Mouse (Mus musculus) midbrain, embryonic 13.5 days (tissue): Measurements from ENCODE around the gene Ephb1. TPM values are rescaled to one million over a fixed set of nuclear protein-coding genes. Genes with fewer than 3 reads are reported as not detected.

ENCODE experiments used
- ATAC-seq: fragments of 200-750 bp; cut with Nextera tagmentation; 2 replicates; pipeline ENCODE4 v1.8.0; 2017; ENCODE audit warnings: mild to moderate bottlenecking, moderate TSS enrichment, moderate library complexity
- H3K27ac ChIP-seq: fragments of 300-500 bp; sonication (generic); 2 replicates; pipeline ENCODE4 v1.5.1; 2015; ENCODE audit warnings: inconsistent platforms, mild to moderate bottlenecking, moderate library complexity
- H3K27me3 ChIP-seq: fragments of 300-500 bp; sonication (generic); 2 replicates; pipeline ENCODE4 v1.6.1; 2015; ENCODE audit warnings: mild to moderate bottlenecking, inconsistent platforms
- H3K36me3 ChIP-seq: fragments of 300-500 bp; sonication (generic); 2 replicates; pipeline ENCODE4 v1.6.1; 2015; ENCODE audit warnings: mild to moderate bottlenecking, inconsistent platforms
- H3K4me1 ChIP-seq: fragments of 300-500 bp; sonication (generic); replicated peaks from 2 replicates; pipeline ENCODE4 v1.6.1; 2015; ENCODE audit warnings: inconsistent platforms
- H3K4me2 ChIP-seq: fragments of 300-500 bp; sonication (generic); replicated peaks from 2 replicates; pipeline ENCODE4 v1.6.1; 2015; ENCODE audit warnings: moderate library complexity, mild to moderate bottlenecking, inconsistent platforms
- H3K4me3 ChIP-seq: fragments of 300-500 bp; sonication (generic); replicated peaks from 2 replicates; pipeline ENCODE4 v1.5.1; 2015; ENCODE audit warnings: mild to moderate bottlenecking, inconsistent platforms
- H3K9ac ChIP-seq: fragments of 300-500 bp; sonication (generic); replicated peaks from 2 replicates; pipeline ENCODE4 v1.6.1; 2015; ENCODE audit warnings: mild to moderate bottlenecking, inconsistent platforms
- H3K9me3 ChIP-seq: fragments of 300-500 bp; sonication (generic); 2 replicates; pipeline ENCODE4 v1.6.1; 2016; ENCODE audit warnings: mild to moderate bottlenecking, inconsistent platforms
- WGBS: fragments of 180-500 bp; shearing (Covaris S2); methylation state at CpG from one replicate; pipeline ENCODE4 v1.1.7; 2015; 5-methylcytosine and 5-hydroxymethylcytosine counted together
- polyA plus RNA-seq: library from polyadenylated mRNA; unstranded; fragments of >200 nt; fragmentation: Nextera tagmentation; extraction: Ambion mirVana; gene quantifications from 2 replicates; pipeline ENCODE4 v1.2.1, GENCODE M21; 2015

Gene Ephb1
- polyA plus RNA-seq, 1 experiment from 2014 or later, result 66.2 TPM

DNA sequence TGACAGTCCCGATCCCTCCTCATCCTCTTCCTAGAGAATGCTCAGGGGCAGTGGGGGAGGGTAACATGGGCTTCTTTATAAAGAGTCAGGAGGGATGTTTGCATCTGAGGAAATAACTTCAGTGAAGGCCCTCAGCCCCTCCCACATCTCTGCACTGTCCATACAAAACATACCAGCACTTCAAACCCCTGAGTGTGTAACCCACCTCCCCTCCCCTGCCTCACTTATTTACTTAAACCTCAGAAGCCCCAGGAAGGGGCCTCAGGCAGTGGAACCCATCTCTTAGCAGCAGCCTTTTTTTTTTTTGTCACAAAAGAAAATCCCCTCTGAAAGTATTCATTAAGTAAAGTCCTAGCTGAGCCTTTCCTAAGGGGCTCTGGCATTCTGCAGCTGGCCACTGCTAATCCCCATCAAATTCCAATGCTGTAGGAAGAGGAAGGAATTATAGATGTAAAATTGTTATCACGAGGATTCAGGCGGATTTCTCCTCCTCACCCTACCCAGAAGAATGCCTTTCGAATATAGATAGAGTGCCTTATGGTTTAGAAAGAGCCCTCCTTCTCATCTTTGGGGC is 231.5 kb downstream of the Ephb1 start:
- H3K4me2 ChIP-seq, result no peak overlapping the region
- peaks cover 55% of the 10 kb centered on the region for H3K4me1 ChIP-seq
- H3K9me3 ChIP-seq, result no peaks in the 10 kb centered on the region
- no peaks in the 10 kb centered on the region for H3K36me3 ChIP-seq
- 7% methylated on average over 4 of the region's 4 CpGs for WGBS
- H3K9ac ChIP-seq, result no peak overlapping the region
- no peak overlapping the region for H3K4me3 ChIP-seq
- H3K27ac ChIP-seq, result peak overlapping the region; percentile 20
- H3K27me3 ChIP-seq, result peaks cover 4% of the 10 kb centered on the region; the same call in 1 of the 2 replicates
- ATAC-seq, result peak; percentile 76

DNA sequence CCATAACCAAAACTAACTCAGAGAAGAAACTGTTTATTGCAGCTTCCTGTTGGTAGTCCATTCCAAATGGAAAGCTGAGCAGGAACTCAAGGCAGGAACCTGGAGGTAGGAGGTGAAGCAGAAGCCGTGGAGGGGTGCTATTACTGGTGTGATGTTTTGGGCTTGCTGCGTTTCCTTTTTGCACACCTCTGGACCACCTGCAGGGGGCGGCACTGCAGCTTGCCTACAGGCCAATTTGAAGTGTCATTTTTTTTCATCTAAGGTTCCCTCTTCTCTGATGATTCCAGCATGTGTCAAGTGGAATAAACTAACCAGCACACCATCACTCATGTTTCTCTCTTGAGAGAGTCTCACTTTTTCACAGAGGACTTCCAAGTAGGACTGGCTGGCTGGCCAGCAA is 235.1 kb downstream of the Ephb1 start:
- H3K9ac ChIP-seq, result no peak overlapping the region
- 0 out of 2 replicates have a peak, but pooled peaks cover 4% of the 10 kb centered on the region for H3K27me3 ChIP-seq
- peaks cover 29% of the 10 kb centered on the region for H3K4me1 ChIP-seq
- no peak overlapping the region for H3K4me3 ChIP-seq
- H3K4me2 ChIP-seq, result no peak overlapping the region
- 93% methylated on average over 3 of the region's 3 CpGs for WGBS
- H3K9me3 ChIP-seq, result no peaks in the 10 kb centered on the region
- no peak overlapping the region for H3K27ac ChIP-seq
- ATAC-seq, result no peak
- no peaks in the 10 kb centered on the region for H3K36me3 ChIP-seq

DNA sequence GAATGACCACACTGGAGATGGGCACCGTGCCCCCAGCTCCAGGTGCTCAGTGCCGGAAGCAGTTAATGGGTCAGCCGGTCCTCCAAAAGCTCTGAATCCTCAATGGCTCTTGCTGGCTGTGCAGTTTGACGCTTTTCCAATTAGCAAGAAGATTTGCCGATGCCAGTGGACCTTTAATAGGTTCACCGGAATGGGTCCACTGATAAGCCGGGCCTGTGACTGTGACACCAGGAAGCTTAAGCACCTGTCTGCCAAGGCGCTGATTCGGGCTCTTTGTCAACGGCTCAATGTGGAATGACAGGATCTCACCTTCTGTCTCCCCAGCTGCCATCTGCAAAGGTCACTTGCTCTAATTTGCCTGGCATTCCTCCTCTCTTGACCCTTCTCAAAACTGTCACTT is 239.2 kb downstream of the Ephb1 start:
- Histone ChIP-seq H3K4me3 (no peak overlapping the region), H3K36me3 (no peaks in the 10 kb centered on the region), H3K27me3 (0 out of 2 replicates have a peak, but pooled peaks cover 4% of the 10 kb centered on the region), H3K27ac (no peak overlapping the region), H3K4me1 (0 out of 2 replicates have a peak, but pooled peaks cover 7% of the 10 kb centered on the region), H3K4me2 (no peak overlapping the region), H3K9me3 (no peaks in the 10 kb centered on the region), H3K9ac (no peak overlapping the region)
- 88% methylated on average over 10 of the region's 10 CpGs for WGBS
- no peak for ATAC-seq

DNA sequence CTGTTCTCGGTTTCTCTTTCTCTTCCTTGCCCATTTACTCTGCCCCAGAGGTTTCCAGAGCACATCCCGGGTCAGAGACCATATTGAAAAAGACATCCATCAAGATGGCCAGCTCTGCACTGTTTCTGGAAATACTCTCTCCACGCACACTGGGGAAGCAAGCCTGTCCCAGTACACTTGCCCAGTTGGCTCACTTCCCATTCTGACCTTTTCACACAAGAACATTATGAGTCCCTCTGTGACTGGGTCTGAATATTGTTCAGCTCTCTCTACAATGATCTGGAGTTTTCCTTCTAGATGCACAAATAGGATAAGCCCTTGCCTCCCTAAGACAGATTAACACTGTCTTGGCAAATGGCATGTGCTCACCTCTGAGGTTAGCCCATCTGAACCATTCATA is 243.0 kb downstream of the Ephb1 start:
- Histone ChIP-seq H3K27me3 (0 out of 2 replicates have a peak, but pooled peaks cover 4% of the 10 kb centered on the region), H3K4me3 (no peak overlapping the region), H3K27ac (peak overlapping the region; percentile 25; the same call in 1 of the 2 replicates), H3K9me3 (no peaks in the 10 kb centered on the region), H3K9ac (no peak overlapping the region), H3K36me3 (no peaks in the 10 kb centered on the region), H3K4me2 (no peak overlapping the region), H3K4me1 (peaks cover 29% of the 10 kb centered on the region)
- no peak for ATAC-seq
- WGBS, result 71% methylated on average over 3 of the region's 3 CpGs

DNA sequence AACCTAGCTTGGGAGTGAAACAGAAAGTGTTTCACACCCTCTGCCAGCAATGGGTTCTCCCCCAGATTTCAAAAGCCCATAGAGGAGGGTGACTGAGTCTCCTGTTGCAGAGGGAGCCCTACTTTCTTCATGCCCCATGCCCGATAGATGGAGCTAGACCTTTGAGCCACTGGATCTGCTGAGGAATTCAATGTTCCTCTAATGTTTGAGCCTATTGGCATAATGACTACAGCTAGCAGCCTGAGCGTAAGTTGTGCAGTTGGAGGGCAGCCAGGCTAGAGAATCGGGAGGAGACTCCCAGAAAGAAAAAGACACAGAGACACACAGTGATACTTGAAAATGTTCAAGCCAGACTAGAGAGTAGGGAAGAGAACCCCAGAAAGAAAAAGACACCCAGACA is 246.5 kb downstream of the Ephb1 start:
- Histone ChIP-seq H3K4me1 (peaks cover 29% of the 10 kb centered on the region), H3K9ac (no peak overlapping the region), H3K27me3 (no peaks in the 10 kb centered on the region), H3K4me2 (no peak overlapping the region), H3K9me3 (no peaks in the 10 kb centered on the region), H3K4me3 (no peak overlapping the region), H3K36me3 (peaks cover 4% of the 10 kb centered on the region; the same call in 1 of the 2 replicates), H3K27ac (peak overlapping the region; percentile 15; the same call in 1 of the 2 replicates)
- 56% methylated on average over 3 of the region's 3 CpGs for WGBS
- no peak for ATAC-seq

DNA sequence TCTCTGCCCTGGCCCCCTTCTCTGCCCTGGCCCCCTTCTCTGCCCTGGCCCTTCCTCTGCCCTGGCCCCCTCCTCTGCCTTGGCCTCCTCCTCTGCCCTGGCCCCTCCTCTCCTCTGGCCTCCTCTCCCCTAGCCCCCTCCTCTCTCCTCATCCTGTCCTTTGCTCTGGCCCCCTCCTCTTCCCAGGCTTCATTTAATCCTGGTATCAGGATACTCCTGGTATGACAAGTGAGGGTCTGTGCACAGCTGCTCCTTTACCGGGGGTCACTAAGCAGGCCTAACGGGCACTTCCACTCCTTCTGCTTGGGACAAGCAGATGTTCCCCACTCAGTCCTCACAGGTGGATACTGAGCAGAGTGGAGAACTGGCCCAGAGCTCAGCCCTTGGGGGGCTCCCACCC is 247.3 kb downstream of the Ephb1 start:
- H3K36me3 ChIP-seq, result peaks cover 4% of the 10 kb centered on the region; the same call in 1 of the 2 replicates
- no peaks in the 10 kb centered on the region for H3K9me3 ChIP-seq
- peak overlapping the region; percentile 39; the same call in 1 of the 2 replicates for H3K9ac ChIP-seq
- ATAC-seq, result peak; percentile 68
- H3K4me1 ChIP-seq, result peaks cover 29% of the 10 kb centered on the region
- H3K27me3 ChIP-seq, result no peaks in the 10 kb centered on the region
- 0 out of 2 replicates have a peak overlapping the region, but pooled peaks have one; percentile 15 for H3K27ac ChIP-seq
- H3K4me2 ChIP-seq, result no peak overlapping the region
- no peak overlapping the region for H3K4me3 ChIP-seq
- WGBS, result 27% methylated on average over 2 of the region's 2 CpGs

DNA sequence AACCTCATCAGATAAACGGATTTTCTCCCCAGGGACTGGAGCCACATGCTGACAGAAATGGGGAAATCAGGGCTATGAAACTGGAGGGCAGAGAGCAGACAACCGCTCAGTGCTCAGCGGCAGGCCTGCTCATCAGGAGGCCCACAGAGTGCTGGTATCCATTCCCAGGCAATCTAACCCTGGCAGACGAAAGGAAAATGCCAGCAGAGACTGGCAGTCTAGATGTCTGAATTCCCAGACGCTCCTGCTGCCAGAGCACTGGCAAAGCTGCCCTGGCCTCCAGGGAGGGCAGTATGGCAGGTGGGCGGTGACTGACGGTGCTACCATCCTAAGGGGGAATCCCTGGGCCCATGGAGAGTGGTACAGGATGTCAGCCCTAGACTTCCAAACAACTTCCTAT is 257.7 kb downstream of the Ephb1 start:
- ATAC-seq, result no peak
- Histone ChIP-seq H3K4me1 (peaks cover 12% of the 10 kb centered on the region), H3K9ac (no peak overlapping the region), H3K27me3 (no peaks in the 10 kb centered on the region), H3K9me3 (no peaks in the 10 kb centered on the region), H3K36me3 (no peaks in the 10 kb centered on the region), H3K4me3 (no peak overlapping the region), H3K4me2 (no peak overlapping the region), H3K27ac (no peak overlapping the region)
- 20% methylated on average over 7 of the region's 7 CpGs for WGBS

DNA sequence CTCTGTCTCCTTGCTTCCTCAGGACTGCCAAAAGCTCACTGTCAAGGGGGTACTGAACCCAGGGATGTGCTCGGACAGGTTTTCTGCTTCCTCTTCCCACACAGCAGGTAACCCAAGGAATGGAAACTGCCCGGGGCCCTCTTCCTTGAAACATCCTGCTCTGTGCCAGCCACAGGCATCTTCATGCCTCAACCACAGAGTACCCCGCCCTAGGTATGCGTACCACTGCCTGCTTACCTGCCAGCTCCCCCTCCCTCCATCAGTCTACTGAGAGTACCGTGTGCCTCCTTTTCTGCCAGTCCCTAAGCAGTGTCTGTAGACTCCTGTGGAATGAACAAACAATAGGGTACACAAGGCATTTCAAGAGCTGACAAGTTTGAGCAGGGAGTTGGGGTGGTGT is 265.9 kb downstream of the Ephb1 start:
- 87% methylated on average over 5 of the region's 5 CpGs for WGBS
- peaks cover 29% of the 10 kb centered on the region for H3K4me1 ChIP-seq
- no peak overlapping the region for H3K27ac ChIP-seq
- H3K4me3 ChIP-seq, result no peak overlapping the region
- no peaks in the 10 kb centered on the region for H3K27me3 ChIP-seq
- H3K4me2 ChIP-seq, result no peak overlapping the region
- no peaks in the 10 kb centered on the region for H3K9me3 ChIP-seq
- H3K9ac ChIP-seq, result no peak overlapping the region
- no peak for ATAC-seq
- H3K36me3 ChIP-seq, result no peaks in the 10 kb centered on the region

DNA sequence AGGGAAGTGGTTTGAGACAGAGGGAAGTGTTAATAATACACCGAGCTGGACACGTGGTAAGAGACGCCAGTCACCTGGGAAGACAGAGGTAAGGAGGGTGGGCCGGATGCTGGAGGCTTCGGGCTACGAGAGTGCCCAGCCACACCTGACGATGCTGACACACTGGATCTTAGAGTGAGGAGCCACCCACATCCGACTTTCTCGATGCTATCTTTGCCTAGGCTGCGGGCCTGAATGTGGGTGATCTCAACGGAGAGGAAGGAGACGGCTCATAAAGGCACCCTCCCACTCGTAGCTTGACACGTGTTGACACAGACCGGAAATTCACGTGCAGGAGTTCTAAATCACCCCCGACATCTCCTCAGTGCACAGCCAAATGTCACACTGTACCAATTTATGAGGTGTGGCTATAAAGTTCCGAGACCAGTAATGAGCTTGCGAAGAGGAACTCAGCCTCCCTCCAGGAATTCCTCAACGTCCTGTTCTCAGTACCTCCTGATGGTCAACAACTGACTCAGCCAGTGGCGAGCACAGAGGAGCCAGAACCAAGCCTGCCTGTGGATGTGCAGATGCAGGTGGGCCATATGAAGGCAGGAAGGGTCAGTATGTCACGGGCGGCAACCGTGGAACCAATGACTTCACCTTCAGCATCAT is 268.3 kb downstream of the Ephb1 start:
- Histone ChIP-seq H3K9me3 (no peaks in the 10 kb centered on the region), H3K36me3 (no peaks in the 10 kb centered on the region), H3K4me2 (no peak overlapping the region), H3K27me3 (no peaks in the 10 kb centered on the region), H3K27ac (no peak overlapping the region), H3K9ac (no peak overlapping the region), H3K4me1 (peaks cover 20% of the 10 kb centered on the region), H3K4me3 (no peak overlapping the region)
- 93% methylated on average over 24 of the region's 24 CpGs for WGBS
- no peak for ATAC-seq

DNA sequence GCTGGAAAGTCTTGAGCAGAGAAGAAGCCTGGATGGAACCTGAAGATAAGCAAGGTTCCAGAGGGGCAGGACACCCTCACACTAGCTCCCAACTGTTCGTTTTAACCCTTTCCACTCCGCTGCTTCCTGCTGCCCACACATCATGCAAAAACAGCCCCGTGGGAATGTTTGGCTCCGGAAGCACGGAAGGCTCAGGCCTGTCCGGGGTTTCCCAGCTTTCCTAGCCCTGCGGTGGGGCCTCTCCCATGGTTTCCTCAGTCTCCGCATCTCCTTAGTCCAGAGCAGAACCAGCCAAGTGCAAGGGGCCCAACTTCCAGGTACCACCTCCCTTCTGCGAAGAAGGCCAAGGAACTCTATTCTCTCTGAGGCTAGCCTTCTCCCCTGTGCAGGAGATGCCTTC is 269.0 kb downstream of the Ephb1 start:
- no peaks in the 10 kb centered on the region for H3K9me3 ChIP-seq
- WGBS, result 93% methylated on average over 9 of the region's 9 CpGs
- ATAC-seq, result no peak
- no peak overlapping the region for H3K9ac ChIP-seq
- no peak overlapping the region for H3K4me3 ChIP-seq
- H3K27me3 ChIP-seq, result no peaks in the 10 kb centered on the region
- H3K27ac ChIP-seq, result no peak overlapping the region
- peaks cover 16% of the 10 kb centered on the region; the same call in 1 of the 2 replicates for H3K4me1 ChIP-seq
- no peak overlapping the region for H3K4me2 ChIP-seq
- H3K36me3 ChIP-seq, result no peaks in the 10 kb centered on the region

DNA sequence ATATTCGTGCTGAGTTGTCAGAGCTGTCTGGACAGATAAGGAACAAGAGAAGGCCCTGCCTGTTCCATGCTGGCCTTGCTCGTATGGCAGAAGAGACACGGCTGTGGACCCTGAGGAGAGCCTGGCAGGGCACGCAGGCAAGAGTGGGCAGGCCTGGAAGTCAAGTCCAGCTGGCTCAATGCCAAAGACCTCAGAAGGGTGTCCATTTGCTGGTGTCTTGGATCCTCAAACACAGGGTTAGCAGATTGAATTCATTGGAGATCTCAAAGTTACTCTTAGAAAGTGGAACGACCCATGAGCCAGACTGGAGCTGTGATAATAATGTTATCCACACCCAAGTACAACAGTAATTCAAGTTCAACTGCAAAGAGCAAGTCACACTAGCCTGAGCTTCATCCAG is 273.6 kb downstream of the Ephb1 start:
- no peaks in the 10 kb centered on the region for H3K9me3 ChIP-seq
- H3K9ac ChIP-seq, result no peak overlapping the region
- WGBS, result 82% methylated on average over 5 of the region's 5 CpGs
- no peak overlapping the region for H3K4me3 ChIP-seq
- H3K36me3 ChIP-seq, result no peaks in the 10 kb centered on the region
- no peak for ATAC-seq
- H3K4me2 ChIP-seq, result no peak overlapping the region
- H3K27ac ChIP-seq, result no peak overlapping the region
- H3K4me1 ChIP-seq, result peaks cover 19% of the 10 kb centered on the region
- no peaks in the 10 kb centered on the region for H3K27me3 ChIP-seq

DNA sequence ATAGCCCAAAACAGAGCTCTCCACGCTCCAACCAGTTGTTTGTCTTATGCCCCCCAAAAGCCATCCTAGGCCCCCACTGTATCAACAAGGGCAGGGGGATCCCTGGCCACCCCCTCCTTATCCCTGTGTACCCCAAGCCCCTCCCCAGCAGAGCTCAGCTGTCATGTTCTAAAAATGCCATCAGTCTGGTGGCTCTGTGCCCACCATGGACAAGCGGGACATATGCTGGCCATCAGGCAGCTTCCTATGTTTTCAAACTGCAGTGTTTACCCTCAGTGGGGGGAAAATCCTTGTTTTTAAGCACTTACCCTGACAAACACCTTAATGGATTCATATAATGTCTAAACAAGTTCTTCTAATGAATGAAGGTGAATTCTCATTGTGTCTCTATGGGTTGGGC is 275.3 kb downstream of the Ephb1 start:
- no peaks in the 10 kb centered on the region for H3K27me3 ChIP-seq
- no peak overlapping the region for H3K9ac ChIP-seq
- H3K36me3 ChIP-seq, result no peaks in the 10 kb centered on the region
- H3K27ac ChIP-seq, result no peak overlapping the region
- H3K9me3 ChIP-seq, result no peaks in the 10 kb centered on the region
- 91% methylated on average over 2 of the region's 2 CpGs for WGBS
- peaks cover 18% of the 10 kb centered on the region for H3K4me1 ChIP-seq
- ATAC-seq, result no peak
- no peak overlapping the region for H3K4me2 ChIP-seq
- no peak overlapping the region for H3K4me3 ChIP-seq
